Mouse (Mus musculus): Measurements from ENCODE around the gene Arpc2.

Gene Arpc2

DNA sequence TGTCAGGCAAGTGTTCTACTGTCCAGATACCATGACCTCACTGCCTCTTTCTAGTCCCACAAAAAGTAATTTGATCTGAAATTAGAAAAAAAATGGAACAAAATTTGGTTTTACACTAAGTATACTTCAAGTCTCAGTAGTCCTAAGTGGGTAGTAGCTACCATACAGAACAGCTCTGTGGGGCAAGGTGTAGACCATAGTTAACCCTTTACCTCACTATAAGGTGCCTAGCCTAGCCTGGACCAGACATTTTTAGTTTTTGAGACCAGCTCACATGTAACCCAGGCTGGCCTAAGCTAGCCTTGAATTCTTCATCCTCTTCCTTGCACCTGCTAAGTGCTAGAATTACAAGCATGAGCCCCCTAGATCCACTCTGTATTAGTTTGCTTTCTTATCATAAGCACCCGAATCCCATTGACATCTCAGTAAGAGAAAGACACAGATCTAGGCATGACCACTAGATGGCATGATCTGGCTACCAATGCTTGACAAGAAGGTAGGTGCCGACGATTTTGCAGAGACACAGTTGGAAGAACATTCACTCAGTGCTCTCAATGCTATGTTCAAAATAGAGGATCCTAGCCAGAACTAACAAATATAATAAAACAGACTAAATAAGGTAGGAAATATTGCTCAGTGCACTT lies 77.3 kb downstream of the Arpc2 start:
- Histone ChIP-seq H3K4me3 (replicated peaks; ENCODE audit: low read length) (no peak overlapping the region), H3K4me1 (replicated peaks; ENCODE audit: low read depth, low read length) (peaks cover 29% of the 10 kb centered on the region), H3K27me3 (ENCODE audit: insufficient read depth, low read length) (no peaks in the 10 kb centered on the region), H3K36me3 (ENCODE audit: insufficient read depth, low read length) (no peaks in the 10 kb centered on the region), H3K9me3 (ENCODE audit: low read length) (no peaks in the 10 kb centered on the region)
- TF ChIP-seq NANOG (IDR thresholded peaks at IDR 0.05; ENCODE audit: borderline replicate concordance, low read length) (no peak), CTCF (conservative IDR thresholded peaks at IDR 0.05; ENCODE audit: low read length) (peak; percentile 61)

DNA sequence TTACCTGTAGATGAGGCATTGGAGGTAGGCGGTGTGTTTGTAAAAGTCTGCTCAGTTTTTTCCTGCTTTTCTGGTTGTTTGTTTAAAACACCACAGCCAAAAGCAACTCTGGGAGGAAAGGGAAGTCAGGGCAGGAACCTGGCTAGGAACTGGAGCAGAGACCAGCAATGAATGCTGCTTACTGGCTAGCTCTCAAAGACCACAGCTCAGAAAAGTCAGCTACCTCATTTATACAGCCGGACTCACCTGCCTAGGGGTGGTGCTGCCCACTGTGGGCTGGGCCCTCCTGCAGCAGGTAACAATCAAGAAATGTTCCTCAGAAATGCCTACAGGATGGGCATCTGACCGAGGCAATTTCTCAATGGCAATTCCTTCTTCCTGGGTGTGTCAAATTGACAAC lies 78.9 kb downstream of the Arpc2 start:
- Histone ChIP-seq H3K27me3 (ENCODE audit: insufficient read depth, low read length) (no peaks in the 10 kb centered on the region), H3K9me3 (ENCODE audit: low read length) (no peaks in the 10 kb centered on the region), H3K36me3 (ENCODE audit: insufficient read depth, low read length) (no peaks in the 10 kb centered on the region), H3K4me3 (replicated peaks; ENCODE audit: low read length) (no peak overlapping the region), H3K4me1 (replicated peaks; ENCODE audit: low read depth, low read length) (peaks cover 12% of the 10 kb centered on the region)
- TF ChIP-seq POU5F1 (IDR thresholded peaks at IDR 0.05; ENCODE audit: borderline replicate concordance, low read length) (no peak), CTCF (conservative IDR thresholded peaks at IDR 0.05; ENCODE audit: low read length) (no peak), NANOG (IDR thresholded peaks at IDR 0.05; ENCODE audit: borderline replicate concordance, low read length) (no peak)

- H3K27me3 ChIP-seq (ENCODE audit: insufficient read depth, low read length) = no peaks in the 10 kb centered on the region
- no peaks in the 10 kb centered on the region for H3K36me3 ChIP-seq (ENCODE audit: insufficient read depth, low read length)
- H3K4me3 ChIP-seq (replicated peaks; ENCODE audit: low read length) = no peak overlapping the region
- TF ChIP-seq CTCF (conservative IDR thresholded peaks at IDR 0.05; ENCODE audit: low read length) (no peak), POU5F1 (IDR thresholded peaks at IDR 0.05; ENCODE audit: borderline replicate concordance, low read length) (no peak), NANOG (IDR thresholded peaks at IDR 0.05; ENCODE audit: borderline replicate concordance, low read length) (no peak)
- peaks cover 4% of the 10 kb centered on the region for H3K9me3 ChIP-seq (ENCODE audit: low read length)
- H3K4me1 ChIP-seq (replicated peaks; ENCODE audit: low read depth, low read length) = peaks cover 5% of the 10 kb centered on the region; the same call in 1 of the 2 replicates
Observed at GRCm38 (mm10) chr1:74316114-74316827, 80.4 kb downstream of the Arpc2 start.
